Mouse (Mus musculus) myocyte (in vitro differentiated cells): ENCODE data around the gene Kifc3.

Experiments
- CEBPB ChIP-seq: IDR thresholded peaks from 2 replicates; pipeline ENCODE4 v1.6.1; 2011; ENCODE audit warnings: mild to moderate bottlenecking, moderate library complexity; ENCODE audit not compliant: poor library complexity, insufficient read depth, severe bottlenecking
- E2F4 ChIP-seq: IDR thresholded peaks from one replicate; pipeline ENCODE4 v1.6.1; 2011; ENCODE audit warnings: mild to moderate bottlenecking, control low read depth, moderate library complexity; ENCODE audit not compliant: insufficient read depth
- MAX ChIP-seq: IDR thresholded peaks from one replicate; pipeline ENCODE4 v1.6.1; 2011; ENCODE audit warnings: low read depth, mild to moderate bottlenecking, control low read depth
- MYOD1 ChIP-seq, 3 experiments: IDR thresholded peaks; one replicate each; pipeline ENCODE4 v1.6.1; 2011; ENCODE audit warnings: control low read depth in 2 of 3, low read depth in 2 of 3, mild to moderate bottlenecking in 2 of 3, moderate library complexity in 1 of 3; ENCODE audit not compliant: insufficient read length in 2 of 3, control insufficient read depth in 1 of 3
- MYOG ChIP-seq, 3 experiments: IDR thresholded peaks; one replicate each; pipeline ENCODE4 v1.6.1; 2011; ENCODE audit warnings: control low read depth in 2 of 3, low read depth in 2 of 3, mild to moderate bottlenecking in 2 of 3; ENCODE audit not compliant: insufficient read length in 2 of 3, control insufficient read depth in 1 of 3, insufficient read depth in 1 of 3
- POLR2A ChIP-seq: IDR thresholded peaks from one replicate; pipeline ENCODE4 v1.6.1; 2011; ENCODE audit warnings: low read depth, mild to moderate bottlenecking, control low read depth, moderate library complexity; ENCODE audit not compliant: insufficient read length
- POLR2AphosphoS2 ChIP-seq: IDR thresholded peaks from one replicate; pipeline ENCODE4 v1.6.1; 2011; ENCODE audit warnings: low read depth, control low read depth; ENCODE audit not compliant: insufficient read length
- SRF ChIP-seq: IDR thresholded peaks from one replicate; pipeline ENCODE4 v1.6.1; 2011; ENCODE audit warnings: low read depth; ENCODE audit not compliant: control insufficient read depth, insufficient read length
- TCF12 ChIP-seq: IDR thresholded peaks from one replicate; pipeline ENCODE4 v1.6.1; 2011; ENCODE audit warnings: mild to moderate bottlenecking, control low read depth; ENCODE audit not compliant: poor library complexity, insufficient read depth, severe bottlenecking
- USF1 ChIP-seq: IDR thresholded peaks from one replicate; pipeline ENCODE4 v1.6.1; 2011; ENCODE audit warnings: low read depth, mild to moderate bottlenecking, control low read depth, moderate library complexity

- no peak for TF ChIP-seq POLR2A
- no peak for TF ChIP-seq POLR2AphosphoS2
- no peak for TF ChIP-seq MAX
- TF ChIP-seq MYOD1 (IDR thresholded peaks at IDR 0.05; ENCODE audit: control insufficient read depth in 1 of 3, insufficient read length in 2 of 3, low read depth in 2 of 3): no peak
- TF ChIP-seq CEBPB: no peak
- TF ChIP-seq TCF12: no peak
- no peak for TF ChIP-seq USF1
- no peak for TF ChIP-seq E2F4
- TF ChIP-seq MYOG (IDR thresholded peaks at IDR 0.05; ENCODE audit: control insufficient read depth in 1 of 3, insufficient read depth in 1 of 3, insufficient read length in 2 of 3, low read depth in 2 of 3): no peak
- TF ChIP-seq SRF: no peak
Observed at GRCm38 (mm10) chr8:95245180-95245579, 42.6 kb upstream of the Kifc3 start.
